Mouse (Mus musculus): ENCODE measurements at regions not wholly inside any gene's neighbourhood (a gene's known extent, or its start where the extent isn't known, plus 50 kb on each side); places are given as distances from the start of the nearest gene placed in this dataset.
"Not testable (repeated sequence)": the region's sequence is repeated elsewhere in the genome, so short reads cannot be mapped to it uniquely, and the experiment has no call there.

- DNase-seq (ENCODE audit: low spot score in 2 of 2): no peak
These were observed 1149.0 kb downstream of the 9330182O14Rik start for GRCm38 (mm10) chr15:41283199-41283598.

GRCm38 (mm10) chr15:41286809-41287413, 1152.7 kb downstream of the 9330182O14Rik start:
- DNase-seq (ENCODE audit: low spot score in 2 of 2): no peak

- no peak for DNase-seq (ENCODE audit: low spot score in 2 of 2)
These were observed 1163.3 kb downstream of the 9330182O14Rik start for GRCm38 (mm10) chr15:41297419-41297818.

- DNase-seq (ENCODE audit: low spot score in 2 of 2): no peak
These were observed 1172.5 kb downstream of the 9330182O14Rik start for GRCm38 (mm10) chr15:41306638-41307037.

GRCm38 (mm10) chr15:41311728-41312320, 1177.7 kb downstream of the 9330182O14Rik start:
- peak in 1 of 2 experiments; percentile 14 for DNase-seq (ENCODE audit: low spot score in 2 of 2)

GRCm38 (mm10) chr15:41314916-41315315, 1180.8 kb downstream of the 9330182O14Rik start:
- no peak for DNase-seq (ENCODE audit: low spot score in 2 of 2)

GRCm38 (mm10) chr15:41325633-41326252, 1191.6 kb downstream of the 9330182O14Rik start:
- DNase-seq (ENCODE audit: low spot score in 2 of 2): peak in 1 of 2 experiments; percentile 27

GRCm38 (mm10) chr15:41329286-41329685, 1195.1 kb downstream of the 9330182O14Rik start:
- DNase-seq (ENCODE audit: low spot score in 2 of 2): no peak

- DNase-seq (ENCODE audit: low spot score in 2 of 2): no peak
These were observed 1195.9 kb downstream of the 9330182O14Rik start for GRCm38 (mm10) chr15:41330085-41330484.

GRCm38 (mm10) chr15:41332451-41332850, 1198.3 kb downstream of the 9330182O14Rik start:
- peak in 1 of 2 experiments; percentile 25 for DNase-seq (ENCODE audit: low spot score in 2 of 2)

GRCm38 (mm10) chr15:41333165-41333564, 1199.0 kb downstream of the 9330182O14Rik start:
- DNase-seq (ENCODE audit: low spot score in 2 of 2): no peak

- not testable (repeated sequence) for DNase-seq (ENCODE audit: low spot score in 2 of 2)
These were observed 1206.5 kb downstream of the 9330182O14Rik start for GRCm38 (mm10) chr15:41340621-41341020.

GRCm38 (mm10) chr15:41345554-41345953, 1211.4 kb downstream of the 9330182O14Rik start:
- DNase-seq (ENCODE audit: low spot score in 2 of 2): no peak

GRCm38 (mm10) chr15:41347221-41347620, 1213.1 kb downstream of the 9330182O14Rik start:
- no peak for DNase-seq (ENCODE audit: low spot score in 2 of 2)

- no peak for DNase-seq (ENCODE audit: low spot score in 2 of 2)
These were observed 1218.0 kb downstream of the 9330182O14Rik start for GRCm38 (mm10) chr15:41352129-41352528.

- no peak for DNase-seq (ENCODE audit: low spot score in 2 of 2)
These were observed 1225.1 kb downstream of the 9330182O14Rik start for GRCm38 (mm10) chr15:41359276-41359675.

- DNase-seq (ENCODE audit: low spot score in 2 of 2): peak in 1 of 2 experiments; percentile 15
These were observed 1240.5 kb downstream of the 9330182O14Rik start for GRCm38 (mm10) chr15:41374669-41375068.

- no peak for DNase-seq (ENCODE audit: low spot score in 2 of 2)
These were observed 1241.7 kb downstream of the 9330182O14Rik start for GRCm38 (mm10) chr15:41375906-41376305.

- DNase-seq (ENCODE audit: low spot score in 2 of 2): peak in 1 of 2 experiments; percentile 12
These were observed 1245.5 kb downstream of the 9330182O14Rik start for GRCm38 (mm10) chr15:41379637-41380036.

GRCm38 (mm10) chr15:41380429-41380828, 1246.3 kb downstream of the 9330182O14Rik start:
- DNase-seq (ENCODE audit: low spot score in 2 of 2): no peak

GRCm38 (mm10) chr15:41390699-41391098, 1256.5 kb downstream of the 9330182O14Rik start:
- DNase-seq (ENCODE audit: low spot score in 2 of 2): no peak
